Mouse (Mus musculus): Measurements from ENCODE around the gene Mroh7.

The Mroh7 gene

DNA sequence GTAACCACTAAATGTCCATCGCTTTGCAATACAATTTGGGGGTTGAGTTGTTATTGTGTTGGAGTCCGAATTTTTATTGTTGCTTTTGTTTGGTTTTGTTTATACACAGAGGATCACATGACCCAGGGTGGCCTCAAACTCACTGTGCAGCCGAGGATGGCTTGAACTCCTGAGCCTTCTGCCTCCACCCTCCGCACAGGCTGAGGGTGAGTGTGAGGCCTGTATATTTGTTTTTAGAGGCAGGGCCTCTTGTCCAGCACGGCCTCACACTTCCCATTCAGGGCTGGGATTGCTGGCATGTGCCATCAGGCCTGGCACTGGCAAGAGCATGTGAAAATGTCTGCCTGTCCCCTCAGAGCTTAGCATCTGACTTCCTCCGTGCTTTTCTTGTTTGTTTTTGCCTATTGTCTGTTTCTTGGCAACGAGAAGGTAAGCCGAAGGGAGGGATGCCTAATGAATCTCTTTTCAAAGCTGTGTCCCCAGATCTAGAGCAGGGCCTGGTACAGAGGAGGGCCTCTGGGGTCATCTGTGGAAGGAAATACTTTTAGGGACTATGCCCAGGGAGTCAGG lies 25.5 kb downstream of the Mroh7 start:
- no peak for TF ChIP-seq GATA4 (IDR thresholded peaks at IDR 0.05; ENCODE audit: insufficient replicate concordance, low read length)

GRCm38 (mm10) chr4:106704416-106704815 lies 26.3 kb downstream of the Mroh7 start:
- TF ChIP-seq GATA4 (IDR thresholded peaks at IDR 0.05; ENCODE audit: insufficient replicate concordance, low read length), result no peak

GRCm38 (mm10) chr4:106703956-106704355 lies 26.8 kb downstream of the Mroh7 start:
- no peak for TF ChIP-seq GATA4 (IDR thresholded peaks at IDR 0.05; ENCODE audit: insufficient replicate concordance, low read length)

GRCm38 (mm10) chr4:106700798-106701197 lies 29.9 kb downstream of the Mroh7 start:
- TF ChIP-seq GATA4 (IDR thresholded peaks at IDR 0.05; ENCODE audit: insufficient replicate concordance, low read length), result no peak

GRCm38 (mm10) chr4:106699989-106700388 lies 30.7 kb downstream of the Mroh7 start:
- TF ChIP-seq GATA4 (IDR thresholded peaks at IDR 0.05; ENCODE audit: insufficient replicate concordance, low read length), result no peak

DNA sequence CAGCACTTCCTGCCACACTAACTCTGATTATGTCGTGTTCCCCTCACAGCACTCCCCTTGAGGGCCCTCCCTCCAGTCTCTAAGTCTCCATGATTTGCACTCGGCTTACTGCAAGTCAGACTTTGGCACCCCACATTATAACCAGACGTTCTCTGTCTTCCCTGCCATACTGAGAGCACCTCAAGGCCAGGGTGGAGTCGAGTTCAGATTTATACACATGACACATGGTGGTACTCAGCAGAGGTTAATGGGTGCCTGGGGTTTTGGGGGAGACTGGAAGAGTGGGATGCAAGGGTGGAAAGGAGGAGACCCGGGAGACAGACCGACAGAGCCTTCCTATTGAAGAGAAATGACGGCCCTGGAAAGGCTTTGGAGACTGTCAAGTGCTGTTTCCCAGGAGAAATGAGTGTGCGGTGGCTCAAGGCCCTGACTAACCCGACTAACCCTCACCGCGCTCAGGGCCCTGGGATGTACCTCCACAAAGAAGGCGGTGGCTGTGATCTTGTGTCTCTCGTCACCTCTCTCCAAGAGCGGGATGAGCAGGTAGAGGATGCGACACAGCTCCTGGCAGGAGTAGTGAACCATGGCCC lies 36.8 kb downstream of the Mroh7 start:
- TF ChIP-seq GATA4 (IDR thresholded peaks at IDR 0.05; ENCODE audit: insufficient replicate concordance, low read length), result no peak

- peak; percentile 99 for TF ChIP-seq GATA4 (IDR thresholded peaks at IDR 0.05; ENCODE audit: insufficient replicate concordance, low read length)
These were observed 42.0 kb downstream of the Mroh7 start for GRCm38 (mm10) chr4:106688636-106689296.

DNA sequence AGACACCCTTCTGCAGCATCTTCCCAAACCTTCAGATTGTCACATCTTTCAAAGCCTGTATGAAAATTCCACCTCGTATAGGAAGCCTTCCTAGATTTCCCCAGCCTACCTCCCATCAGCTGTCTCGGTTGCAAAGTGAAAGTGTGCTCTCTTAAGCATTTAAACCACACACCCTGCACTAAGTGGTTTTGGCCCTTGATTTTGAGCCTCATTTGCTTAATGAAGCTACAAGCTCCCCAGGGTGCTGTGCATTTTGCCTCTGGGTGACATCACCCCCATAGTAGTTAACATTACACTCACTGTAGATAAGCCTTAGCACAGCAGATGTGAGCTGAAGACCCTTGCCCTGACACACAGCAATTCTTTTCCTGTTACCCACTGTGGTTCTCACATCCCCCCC lies 49.8 kb downstream of the Mroh7 start:
- no peak for TF ChIP-seq GATA4 (IDR thresholded peaks at IDR 0.05; ENCODE audit: insufficient replicate concordance, low read length)

- TF ChIP-seq GATA4 (IDR thresholded peaks at IDR 0.05; ENCODE audit: insufficient replicate concordance, low read length), result no peak
These were observed 51.6 kb downstream of the Mroh7 start for GRCm38 (mm10) chr4:106679152-106679551.

DNA sequence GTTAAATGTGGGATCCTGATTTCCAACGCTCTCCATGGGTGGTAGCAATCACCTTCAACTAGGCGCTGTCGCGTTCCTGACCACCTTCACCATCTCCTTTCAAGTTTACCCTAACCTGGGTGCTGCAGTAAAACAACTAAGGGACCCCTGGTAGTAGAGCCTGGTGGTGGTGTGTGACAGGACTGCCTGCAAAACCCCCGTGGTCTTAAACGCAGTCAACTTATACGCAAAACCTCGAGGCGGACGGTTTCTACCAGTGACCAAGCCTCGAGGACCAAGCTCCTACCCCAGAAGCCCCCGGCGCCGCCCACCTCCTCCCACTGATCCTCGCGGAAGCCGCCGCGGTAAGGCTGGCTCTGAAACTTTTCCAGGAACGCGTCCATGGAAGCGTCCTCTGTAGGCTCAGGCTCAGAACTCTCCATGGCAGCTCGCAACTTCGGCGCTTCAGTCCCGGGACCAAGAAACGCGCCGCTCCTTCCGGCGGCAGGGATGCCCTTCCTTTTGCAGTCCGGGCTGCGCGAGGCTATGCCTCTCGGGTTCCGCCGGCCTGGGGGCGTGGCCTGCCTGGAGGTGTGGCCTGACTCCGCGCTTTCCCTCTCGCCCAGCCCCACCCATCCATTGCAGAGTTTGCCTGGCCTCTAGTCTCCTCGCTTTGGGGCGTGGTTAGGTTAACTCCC lies 52.1 kb downstream of the Mroh7 start, which contains the start of gene Ttc4:
Ttc4 (minus strand) TSS at position 503 of the 677 bp plus-strand sequence.
- peak; percentile 54; the same call in 1 of the 2 replicates for TF ChIP-seq GATA4 (IDR thresholded peaks at IDR 0.05; ENCODE audit: insufficient replicate concordance, low read length)

DNA sequence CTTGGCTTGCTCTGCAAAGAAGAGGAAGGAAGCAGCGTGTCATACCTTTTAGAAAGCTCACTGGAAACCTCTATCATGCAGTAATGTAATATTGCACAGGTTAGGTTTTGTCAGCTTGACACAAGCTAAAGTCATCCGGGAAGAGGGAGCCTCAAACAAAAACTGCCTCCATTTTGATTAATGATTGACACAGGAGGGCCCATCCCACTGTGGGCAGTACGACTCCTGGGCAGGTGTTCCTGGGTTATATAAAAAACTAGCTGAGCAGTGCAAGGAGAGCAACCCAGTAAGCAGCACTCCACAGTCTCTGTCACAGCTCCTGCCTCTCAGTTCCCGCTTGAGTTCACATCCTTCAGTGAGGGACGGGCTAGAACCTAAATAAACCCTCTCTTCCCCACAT lies 54.0 kb downstream of the Mroh7 start:
- no peak for TF ChIP-seq GATA4 (IDR thresholded peaks at IDR 0.05; ENCODE audit: insufficient replicate concordance, low read length)

DNA sequence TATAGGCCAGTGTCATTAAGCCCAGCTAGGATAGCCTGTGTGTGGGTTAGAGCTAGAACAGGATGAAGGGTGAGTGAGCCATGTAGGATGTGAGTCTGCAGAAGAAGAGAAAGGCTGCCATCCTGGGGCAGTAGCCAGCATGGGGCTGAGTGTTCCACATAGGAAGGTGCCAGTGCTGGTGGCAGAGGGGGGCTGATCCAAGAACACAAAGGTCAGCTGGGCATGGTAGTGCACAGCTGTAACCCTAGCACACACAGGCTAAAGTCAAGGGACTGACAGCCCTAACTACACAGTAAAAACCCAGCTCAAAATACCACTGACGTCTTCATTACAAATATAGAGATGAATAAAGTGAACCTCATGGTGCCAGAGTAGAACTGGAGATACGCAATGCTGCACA lies 64.2 kb downstream of the Mroh7 start:
- no peak for TF ChIP-seq GATA4 (IDR thresholded peaks at IDR 0.05; ENCODE audit: insufficient replicate concordance, low read length)

- no peak for TF ChIP-seq GATA4 (IDR thresholded peaks at IDR 0.05; ENCODE audit: insufficient replicate concordance, low read length)
These were observed 65.1 kb downstream of the Mroh7 start for GRCm38 (mm10) chr4:106665673-106666072.

GRCm38 (mm10) chr4:106665269-106665668 lies 65.5 kb downstream of the Mroh7 start:
- TF ChIP-seq GATA4 (IDR thresholded peaks at IDR 0.05; ENCODE audit: insufficient replicate concordance, low read length), result no peak

GRCm38 (mm10) chr4:106664697-106665096 lies 66.0 kb downstream of the Mroh7 start:
- TF ChIP-seq GATA4 (IDR thresholded peaks at IDR 0.05; ENCODE audit: insufficient replicate concordance, low read length), result no peak

- no peak for TF ChIP-seq GATA4 (IDR thresholded peaks at IDR 0.05; ENCODE audit: insufficient replicate concordance, low read length)
These were observed 66.7 kb downstream of the Mroh7 start for GRCm38 (mm10) chr4:106663956-106664470.
